Mouse (Mus musculus): Measurements from ENCODE around the gene Rcvrn. TPM values are rescaled to one million over a fixed set of nuclear protein-coding genes. Genes with fewer than 3 reads are reported as not detected.

The Rcvrn gene
- polyA plus RNA-seq, 1 experiment = not detected

- H3K4me1 ChIP-seq = no peaks in the 10 kb centered on the region
- H3K4me3 ChIP-seq (replicated peaks) = no peak overlapping the region
- no peak for TF ChIP-seq FLI1 (IDR thresholded peaks at IDR 0.05; ENCODE audit: low read length)
- H3K27me3 ChIP-seq (replicated peaks) = peaks cover 76% of the 10 kb centered on the region
- H3K9me3 ChIP-seq = no peaks in the 10 kb centered on the region
- no peaks in the 10 kb centered on the region for H3K36me3 ChIP-seq (replicated peaks; ENCODE audit: low read length)
These were observed 27.4 kb upstream of the Rcvrn start for GRCm38 (mm10) chr11:67667531-67668332.

GRCm38 (mm10) chr11:67668460-67669007 lies 26.6 kb upstream of the Rcvrn start:
- Histone ChIP-seq H3K36me3 (replicated peaks; ENCODE audit: low read length) (no peaks in the 10 kb centered on the region), H3K9me3 (no peaks in the 10 kb centered on the region), H3K4me3 (replicated peaks) (no peak overlapping the region), H3K4me1 (no peaks in the 10 kb centered on the region), H3K27me3 (replicated peaks) (peaks cover 76% of the 10 kb centered on the region)
- TF ChIP-seq GATA1 (IDR thresholded peaks at IDR 0.05; ENCODE audit: borderline replicate concordance, low read length) (no peak), FLI1 (IDR thresholded peaks at IDR 0.05; ENCODE audit: low read length) (no peak)

GRCm38 (mm10) chr11:67670031-67670430 lies 25.1 kb upstream of the Rcvrn start:
- Histone ChIP-seq H3K36me3 (replicated peaks; ENCODE audit: low read length) (no peaks in the 10 kb centered on the region), H3K4me3 (replicated peaks) (no peak overlapping the region), H3K27me3 (replicated peaks) (peaks cover 71% of the 10 kb centered on the region), H3K9me3 (no peaks in the 10 kb centered on the region), H3K4me1 (peaks cover 7% of the 10 kb centered on the region)
- TF ChIP-seq GATA1 (IDR thresholded peaks at IDR 0.05; ENCODE audit: borderline replicate concordance, low read length) (no peak), FLI1 (IDR thresholded peaks at IDR 0.05; ENCODE audit: low read length) (no peak)

GRCm38 (mm10) chr11:67672140-67672539 lies 23.0 kb upstream of the Rcvrn start:
- H3K27me3 ChIP-seq (replicated peaks) = peaks cover 62% of the 10 kb centered on the region
- no peaks in the 10 kb centered on the region for H3K36me3 ChIP-seq (replicated peaks; ENCODE audit: low read length)
- no peaks in the 10 kb centered on the region for H3K9me3 ChIP-seq
- peaks cover 15% of the 10 kb centered on the region for H3K4me1 ChIP-seq
- no peak overlapping the region for H3K4me3 ChIP-seq (replicated peaks)
- no peak for TF ChIP-seq GATA1 (IDR thresholded peaks at IDR 0.05; ENCODE audit: borderline replicate concordance, low read length)

- TF ChIP-seq GATA1 (IDR thresholded peaks at IDR 0.05; ENCODE audit: borderline replicate concordance, low read length) (no peak), FLI1 (IDR thresholded peaks at IDR 0.05; ENCODE audit: low read length) (no peak)
- no peak overlapping the region for H3K4me3 ChIP-seq (replicated peaks)
- H3K36me3 ChIP-seq (replicated peaks; ENCODE audit: low read length) = no peaks in the 10 kb centered on the region
- no peaks in the 10 kb centered on the region for H3K9me3 ChIP-seq
- peaks cover 46% of the 10 kb centered on the region for H3K27me3 ChIP-seq (replicated peaks)
- H3K4me1 ChIP-seq = peaks cover 15% of the 10 kb centered on the region
These were observed 19.3 kb upstream of the Rcvrn start for GRCm38 (mm10) chr11:67675562-67676540.

- peaks cover 38% of the 10 kb centered on the region for H3K27me3 ChIP-seq (replicated peaks)
- no peaks in the 10 kb centered on the region for H3K36me3 ChIP-seq (replicated peaks; ENCODE audit: low read length)
- H3K4me3 ChIP-seq (replicated peaks) = no peak overlapping the region
- H3K4me1 ChIP-seq = peaks cover 15% of the 10 kb centered on the region
- no peaks in the 10 kb centered on the region for H3K9me3 ChIP-seq
- TF ChIP-seq FLI1 (IDR thresholded peaks at IDR 0.05; ENCODE audit: low read length) (no peak), GATA1 (IDR thresholded peaks at IDR 0.05; ENCODE audit: borderline replicate concordance, low read length) (no peak)
These were observed 15.8 kb upstream of the Rcvrn start for GRCm38 (mm10) chr11:67679300-67679699.

GRCm38 (mm10) chr11:67679930-67680329 lies 15.2 kb upstream of the Rcvrn start:
- no peak for TF ChIP-seq FLI1 (IDR thresholded peaks at IDR 0.05; ENCODE audit: low read length)
- TF ChIP-seq GATA1 (IDR thresholded peaks at IDR 0.05; ENCODE audit: borderline replicate concordance, low read length) = no peak
- H3K4me1 ChIP-seq = peaks cover 9% of the 10 kb centered on the region
- H3K27me3 ChIP-seq (replicated peaks) = peaks cover 39% of the 10 kb centered on the region
- H3K4me3 ChIP-seq (replicated peaks) = no peak overlapping the region
- H3K9me3 ChIP-seq = no peaks in the 10 kb centered on the region
- no peaks in the 10 kb centered on the region for H3K36me3 ChIP-seq (replicated peaks; ENCODE audit: low read length)

GRCm38 (mm10) chr11:67681871-67682270 lies 13.3 kb upstream of the Rcvrn start:
- no peaks in the 10 kb centered on the region for H3K9me3 ChIP-seq
- no peak for TF ChIP-seq FLI1 (IDR thresholded peaks at IDR 0.05; ENCODE audit: low read length)
- no peaks in the 10 kb centered on the region for H3K36me3 ChIP-seq (replicated peaks; ENCODE audit: low read length)
- H3K4me1 ChIP-seq = no peaks in the 10 kb centered on the region; the same call in 1 of the 2 replicates
- no peak overlapping the region for H3K4me3 ChIP-seq (replicated peaks)
- H3K27me3 ChIP-seq (replicated peaks) = peaks cover 39% of the 10 kb centered on the region

- no peaks in the 10 kb centered on the region for H3K36me3 ChIP-seq (replicated peaks; ENCODE audit: low read length)
- H3K4me3 ChIP-seq (replicated peaks) = no peak overlapping the region
- no peaks in the 10 kb centered on the region; the same call in 1 of the 2 replicates for H3K4me1 ChIP-seq
- TF ChIP-seq FLI1 (IDR thresholded peaks at IDR 0.05; ENCODE audit: low read length) (no peak), GATA1 (IDR thresholded peaks at IDR 0.05; ENCODE audit: borderline replicate concordance, low read length) (no peak)
- H3K9me3 ChIP-seq = no peaks in the 10 kb centered on the region
- H3K27me3 ChIP-seq (replicated peaks) = peaks cover 32% of the 10 kb centered on the region
These were observed 9.0 kb upstream of the Rcvrn start for GRCm38 (mm10) chr11:67686109-67686508.

Measured in megakaryocyte, embryonic 14.5 days (primary cell).